Mouse (Mus musculus): Measurements from ENCODE around the gene Sp9.

Sp9 gene

GRCm38 (mm10) chr2:73312152-73313116 lies 40.7 kb downstream of the Sp9 start, which contains the start of the genes Scrn3 and Cir1:
TSS of gene Scrn3 (plus strand) at chr2:73312601.
TSS of gene Cir1 (minus strand) at chr2:73312701.
- peak; percentile 98 for DNase-seq (ENCODE audit: low read depth, low spot score)

DNA sequence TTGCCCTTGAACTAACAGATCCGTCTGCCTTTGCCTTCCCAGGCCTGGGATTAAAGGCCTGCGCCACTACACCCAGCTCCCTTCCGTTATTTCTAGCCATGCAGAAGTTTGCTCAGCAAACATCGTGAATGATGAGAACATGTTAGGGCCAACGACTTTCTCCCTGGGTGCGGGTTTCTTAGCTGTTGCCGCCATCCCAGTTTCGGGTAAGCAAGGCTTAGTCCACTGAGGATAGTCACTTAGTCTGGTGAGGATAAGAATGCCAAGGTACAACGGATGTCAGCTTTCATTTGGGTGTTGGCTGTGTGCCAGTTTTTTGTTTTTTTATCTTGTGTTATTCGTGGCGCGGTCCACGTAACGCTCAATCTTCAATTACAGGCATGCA lies 41.4 kb downstream of the Sp9 start:
- DNase-seq (ENCODE audit: low read depth, low spot score) = peak; percentile 31

DNA sequence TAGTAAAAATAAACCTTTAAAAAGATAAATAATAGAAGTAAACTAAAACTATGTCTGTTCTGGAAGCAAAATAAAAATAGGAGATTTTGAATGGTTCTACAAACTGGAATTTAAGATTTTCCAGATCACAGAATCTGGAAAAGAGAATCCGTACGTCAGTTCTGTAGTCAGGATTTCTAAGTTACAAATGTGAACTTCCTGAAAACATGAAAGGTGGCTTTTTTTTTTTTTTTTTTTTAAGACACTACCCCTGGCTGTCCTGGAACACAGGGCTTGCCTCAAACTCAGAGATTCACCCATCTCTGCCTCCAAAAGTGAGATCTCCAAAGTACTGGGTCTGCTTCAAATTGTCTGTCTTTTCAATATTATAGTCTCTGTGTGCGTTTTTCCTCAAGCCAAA lies 42.6 kb downstream of the Sp9 start:
- no peak for DNase-seq (ENCODE audit: low read depth, low spot score)

GRCm38 (mm10) chr2:73317426-73317825 lies 45.7 kb downstream of the Sp9 start:
- no peak for DNase-seq (ENCODE audit: low read depth, low spot score)

DNA sequence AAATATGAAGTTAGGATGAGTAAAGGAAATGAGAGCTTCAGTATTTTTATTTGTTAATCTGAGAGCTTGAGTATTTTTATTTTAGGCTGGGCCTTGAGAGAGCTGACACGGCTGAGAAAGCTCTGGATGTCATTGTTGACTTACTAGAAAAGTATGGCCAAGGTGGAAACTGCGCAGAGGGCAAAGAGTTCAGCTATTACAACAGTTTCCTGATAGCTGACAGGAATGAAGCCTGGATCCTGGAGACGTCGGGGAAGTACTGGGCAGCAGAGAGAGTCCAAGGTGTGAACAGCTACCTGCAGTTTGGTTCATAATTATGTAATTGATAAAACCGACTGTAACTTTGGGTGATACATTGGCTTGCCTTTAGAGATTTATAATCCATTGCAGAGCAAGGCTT lies 47.5 kb downstream of the Sp9 start:
- DNase-seq (ENCODE audit: low read depth, low spot score) = no peak

GRCm38 (mm10) chr2:73322991-73323390 lies 51.3 kb downstream of the Sp9 start:
- peak; percentile 47 for DNase-seq (ENCODE audit: low read depth, low spot score)

DNA sequence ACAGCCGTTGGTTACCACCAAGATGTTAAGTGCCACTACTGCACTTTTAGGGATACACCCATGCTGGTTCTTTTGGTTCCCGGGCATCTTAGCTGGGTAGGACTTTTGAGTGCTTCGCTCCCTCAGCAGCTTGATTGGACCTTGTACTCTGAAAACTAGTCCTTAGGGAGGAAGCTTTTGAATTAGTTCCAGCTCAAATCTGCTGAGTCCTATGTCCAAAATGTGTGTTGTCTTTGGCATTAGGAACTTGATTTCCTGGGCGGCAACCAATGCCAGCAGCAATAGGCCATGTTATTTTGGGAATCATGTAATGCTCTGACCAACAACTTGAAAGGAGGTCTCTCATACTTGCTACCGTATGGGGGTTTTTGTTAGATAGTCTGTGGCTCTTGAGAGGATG lies 54.1 kb downstream of the Sp9 start:
- DNase-seq (ENCODE audit: low read depth, low spot score) = no peak

Measured in ES-CJ7 (cell line).